Mouse (Mus musculus): ENCODE data around the gene Cd3e.

- TF ChIP-seq POLR2A (IDR thresholded peaks at IDR 0.05; ENCODE audit: insufficient read depth, low read depth, low read length) (no peak), CTCF (IDR thresholded peaks at IDR 0.05; ENCODE audit: insufficient read depth, low read depth, low read length) (no peak)
Measured at GRCm38 (mm10) chr9:44980242-44980641, 29.2 kb downstream of the Cd3e start, which contains the start of gene Cd3g.

Data from olfactory bulb, adult 2 months (tissue).